Mouse (Mus musculus): ENCODE results near the gene Nradd. TPM values are rescaled to one million over a fixed set of nuclear protein-coding genes. Genes with fewer than 3 reads are reported as not detected.
A peak's percentile ranks its signal among the peaks of the same experiment; 100 is the strongest.

Gene Nradd
- polyA plus RNA-seq, 1 experiment from 2014 or later: 5.3 TPM

DNA sequence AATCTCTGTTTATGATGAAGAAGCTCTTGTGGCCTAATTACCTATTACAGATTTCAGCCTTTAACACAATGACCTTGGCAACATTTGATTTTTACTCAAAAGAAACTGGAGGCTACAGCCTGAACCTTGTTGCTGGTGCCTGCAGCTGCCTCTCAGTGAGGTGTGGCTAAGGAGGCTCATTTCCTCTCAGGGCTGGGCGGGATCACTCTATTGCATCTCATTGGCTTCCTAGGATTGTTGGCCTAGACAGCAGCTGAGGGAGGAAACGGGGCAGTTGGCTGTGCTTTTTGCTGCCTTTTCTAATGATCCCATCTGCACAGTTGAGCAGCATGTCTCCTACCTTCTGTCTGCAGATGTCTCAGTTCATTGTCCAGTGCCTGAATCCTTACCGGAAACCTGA, 7.2 kb downstream of the Nradd start:
- peak; percentile 14 for DNase-seq (ENCODE audit: low spot score)

- DNase-seq (ENCODE audit: low spot score): no peak
These were observed 12.8 kb downstream of the Nradd start for GRCm38 (mm10) chr9:110611471-110611870.

DNA sequence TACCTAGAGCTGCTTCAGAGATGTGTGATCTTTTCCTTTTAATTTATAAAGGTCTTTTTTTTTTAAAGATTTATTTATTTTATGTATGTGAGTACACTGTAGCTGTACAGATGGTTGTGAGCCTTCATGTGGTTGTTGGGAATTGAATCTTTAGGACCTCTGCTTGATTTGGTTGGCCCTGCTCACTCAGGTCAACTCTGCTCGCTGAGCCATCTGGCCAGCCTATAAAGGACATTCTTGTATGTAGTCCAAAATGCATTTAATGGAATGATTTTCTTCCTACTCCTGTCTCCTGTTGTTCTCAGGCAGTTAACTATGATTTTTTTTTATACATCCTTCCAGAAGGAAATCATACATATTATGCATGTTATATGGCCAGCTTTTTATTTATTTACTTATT, 40.7 kb downstream of the Nradd start:
- no peak for DNase-seq (ENCODE audit: low spot score)

DNA sequence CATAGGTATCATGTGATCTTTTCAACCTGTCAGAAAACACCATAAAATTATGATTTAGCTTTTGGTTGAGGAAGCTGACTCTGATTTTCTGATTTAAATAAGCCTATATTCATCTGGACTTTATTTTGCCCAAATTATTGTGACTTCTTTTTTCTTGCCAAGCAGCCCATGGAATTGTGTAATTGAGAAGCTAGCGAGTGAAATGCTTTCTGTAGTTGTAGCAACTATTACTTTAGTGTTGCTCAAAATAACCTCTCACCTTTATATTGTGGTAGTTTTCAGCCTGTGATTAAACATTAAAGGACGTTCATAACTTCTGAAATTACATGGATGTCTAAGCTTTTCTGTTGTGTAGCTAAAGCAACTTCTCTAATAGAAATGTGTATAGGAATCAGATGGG, 42.1 kb downstream of the Nradd start:
- DNase-seq (ENCODE audit: low spot score): no peak

Small RNA genes lying within 50 kb of the gene (microRNA-seq; reads per million reads assigned to microRNA genes)
- gene Mir8107 (ENCODE audit: borderline number of aligned reads): not detected

Other genes starting within 250 kb of the Nradd start
- 7.6 and 8.9 TPM in 2 replicates for gene Ptpn23, start 216.2 kb downstream of the Nradd start, polyA plus RNA-seq (2015; fragmentation: Nextera tagmentation; extraction: Ambion mirVana)
- 2.9 and 7.4 TPM in 2 replicates for gene Ngp, start 204.7 kb downstream of the Nradd start, polyA plus RNA-seq (2015; fragmentation: Nextera tagmentation; extraction: Ambion mirVana)
- 3.5 and 4.2 TPM in 2 replicates for gene Klhl18, start 147.8 kb downstream of the Nradd start, polyA plus RNA-seq (2015; fragmentation: Nextera tagmentation; extraction: Ambion mirVana)
- 1.2 and 1.4 TPM in 2 replicates for gene Kif9, start 147.5 kb downstream of the Nradd start, polyA plus RNA-seq (2015; fragmentation: Nextera tagmentation; extraction: Ambion mirVana)
- 27.2 and 35.5 TPM in 2 replicates for gene Setd2, start 91.9 kb downstream of the Nradd start, polyA plus RNA-seq (2015; fragmentation: Nextera tagmentation; extraction: Ambion mirVana)
- gene Nbeal2, start 29.7 kb upstream of the Nradd start, polyA plus RNA-seq (2015; fragmentation: Nextera tagmentation; extraction: Ambion mirVana): 15.7 and 19.1 TPM in 2 replicates
- 210 and 226 TPM in 2 replicates for gene Ccdc12, start 32.1 kb upstream of the Nradd start, polyA plus RNA-seq (2015; fragmentation: Nextera tagmentation; extraction: Ambion mirVana)
- 0.94 and 1.4 TPM in 2 replicates for gene Myl3, start 117.4 kb upstream of the Nradd start, polyA plus RNA-seq (2015; fragmentation: Nextera tagmentation; extraction: Ambion mirVana)
- gene Pth1r, start 122.7 kb upstream of the Nradd start, polyA plus RNA-seq (2015; fragmentation: Nextera tagmentation; extraction: Ambion mirVana): 2.6 and 2.9 TPM in 2 replicates
- not detected in 2 replicates for gene Prss42, start 173.7 kb upstream of the Nradd start, polyA plus RNA-seq (2015; fragmentation: Nextera tagmentation; extraction: Ambion mirVana)
- 0.14 TPM in 1 of 2 replicates, not detected in the other for gene Prss44, start 189.5 kb upstream of the Nradd start, polyA plus RNA-seq (2015; fragmentation: Nextera tagmentation; extraction: Ambion mirVana)
- not detected in 2 replicates for gene Prss43, start 202.2 kb upstream of the Nradd start, polyA plus RNA-seq (2015; fragmentation: Nextera tagmentation; extraction: Ambion mirVana)
- gene Prss45, start 210.1 kb upstream of the Nradd start, polyA plus RNA-seq (2015; fragmentation: Nextera tagmentation; extraction: Ambion mirVana): not detected in 2 replicates
- gene Prss46, start 220.1 kb upstream of the Nradd start, polyA plus RNA-seq (2015; fragmentation: Nextera tagmentation; extraction: Ambion mirVana): not detected in 2 replicates
- gene Prss50, start 233.5 kb upstream of the Nradd start, polyA plus RNA-seq (2015; fragmentation: Nextera tagmentation; extraction: Ambion mirVana): 0.14 and 0.18 TPM in 2 replicates

Data from thymus, postnatal 0 days (tissue).